Mouse (Mus musculus) bone marrow macrophage, adult 2 months (primary cell): ENCODE measurements around the gene Adpgk. TPM values are rescaled to one million over a fixed set of nuclear protein-coding genes. Genes with fewer than 3 reads are reported as not detected.

Experiments
- H3K27ac ChIP-seq: 2 replicates; pipeline ENCODE4 v1.5.1; 2012; ENCODE audit warnings: low read depth, low read length; ENCODE audit not compliant: insufficient read depth
- H3K4me1 ChIP-seq: 2 replicates; pipeline ENCODE4 v1.6.1; 2012; ENCODE audit warnings: low read length; ENCODE audit not compliant: control insufficient read depth, insufficient read depth
- H3K4me3 ChIP-seq: 2 replicates; pipeline ENCODE4 v1.5.1; 2012; ENCODE audit warnings: mild to moderate bottlenecking, low read length, moderate library complexity; ENCODE audit not compliant: insufficient read depth
- CTCF ChIP-seq: IDR thresholded peaks from 2 replicates; pipeline ENCODE4 v1.5.1; 2012; ENCODE audit warnings: low read depth, mild to moderate bottlenecking, low read length, moderate library complexity
- POLR2A ChIP-seq: IDR thresholded peaks from 2 replicates; pipeline ENCODE4 v1.6.1; 2012; ENCODE audit warnings: mild to moderate bottlenecking, low read depth, low read length, borderline replicate concordance
- polyA plus RNA-seq: library from polyadenylated mRNA; stranded (reverse); fragments of >200 nt; gene quantifications from 2 replicates; pipeline ENCODE4 v1.2.4, GENCODE M21; 2012; ENCODE audit not compliant: missing spikeins, insufficient read depth, insufficient read length

Gene Adpgk
- 17.0 and 19.6 TPM in 2 replicates for polyA plus RNA-seq

GRCm38 (mm10) chr9:59290957-59291687 is at the start of gene Adpgk:
Gene Adpgk (plus strand): TSS chr9:59291558.
- peak within 1 kb of the TSS; percentile 75 for H3K27ac ChIP-seq
- TF ChIP-seq CTCF (no peak; the same call in 1 of the 2 replicates), POLR2A (no peak)
- peak within 1 kb of the TSS; percentile 74 for H3K4me3 ChIP-seq
- H3K4me1 ChIP-seq: peaks cover 54% of the 10 kb centered on the region

GRCm38 (mm10) chr9:59245181-59245580 is 46.2 kb upstream of the Adpgk start:
- no peak overlapping the region for H3K27ac ChIP-seq
- H3K4me3 ChIP-seq: no peak overlapping the region
- H3K4me1 ChIP-seq: no peaks in the 10 kb centered on the region
- TF ChIP-seq POLR2A (no peak), CTCF (no peak)

- Histone ChIP-seq H3K4me1 (no peaks in the 10 kb centered on the region), H3K4me3 (no peak overlapping the region), H3K27ac (no peak overlapping the region)
- TF ChIP-seq POLR2A (no peak), CTCF (no peak)
These were observed 44.8 kb upstream of the Adpgk start for GRCm38 (mm10) chr9:59246456-59247029.

GRCm38 (mm10) chr9:59249359-59249758 is 42.0 kb upstream of the Adpgk start:
- TF ChIP-seq POLR2A: no peak
- TF ChIP-seq CTCF: no peak
- H3K27ac ChIP-seq: no peak overlapping the region
- no peak overlapping the region for H3K4me3 ChIP-seq
- no peaks in the 10 kb centered on the region for H3K4me1 ChIP-seq

- H3K4me1 ChIP-seq: no peaks in the 10 kb centered on the region
- H3K27ac ChIP-seq: no peak overlapping the region
- H3K4me3 ChIP-seq: no peak overlapping the region
- no peak for TF ChIP-seq POLR2A
- TF ChIP-seq CTCF: no peak
These were observed 41.1 kb upstream of the Adpgk start for GRCm38 (mm10) chr9:59250272-59250671.

GRCm38 (mm10) chr9:59254716-59255421 is 36.5 kb upstream of the Adpgk start:
- TF ChIP-seq CTCF (no peak), POLR2A (no peak)
- Histone ChIP-seq H3K27ac (no peak overlapping the region), H3K4me1 (no peaks in the 10 kb centered on the region), H3K4me3 (no peak overlapping the region)

GRCm38 (mm10) chr9:59259806-59260454 is 31.4 kb upstream of the Adpgk start:
- TF ChIP-seq CTCF (no peak), POLR2A (no peak)
- Histone ChIP-seq H3K4me3 (no peak overlapping the region), H3K4me1 (no peaks in the 10 kb centered on the region), H3K27ac (no peak overlapping the region)

GRCm38 (mm10) chr9:59266332-59266731 is 25.0 kb upstream of the Adpgk start:
- no peak overlapping the region for H3K4me3 ChIP-seq
- no peak overlapping the region for H3K27ac ChIP-seq
- no peaks in the 10 kb centered on the region for H3K4me1 ChIP-seq
- TF ChIP-seq CTCF (peak; percentile 50), POLR2A (no peak)

- TF ChIP-seq POLR2A (no peak), CTCF (peak; percentile 60)
- H3K27ac ChIP-seq: no peak overlapping the region
- no peaks in the 10 kb centered on the region for H3K4me1 ChIP-seq
- H3K4me3 ChIP-seq: no peak overlapping the region
These were observed 21.6 kb upstream of the Adpgk start for GRCm38 (mm10) chr9:59269728-59270127.
